Mouse (Mus musculus): ENCODE results near the gene Spint1. TPM values are rescaled to one million over a fixed set of nuclear protein-coding genes. Genes with fewer than 3 reads are reported as not detected.

Spint1 gene
- polyA plus RNA-seq, 1 experiment = 4.3 TPM

GRCm38 (mm10) chr2:119270643-119271331 is 33.6 kb downstream of the Spint1 start, which contains the start of gene Rhov:
Rhov (minus strand) TSS chr2:119271272.
- TF ChIP-seq POLR2A (IDR thresholded peaks at IDR 0.05; ENCODE audit: borderline replicate concordance, control insufficient read depth, low read depth, low read length) = peak; percentile 22; the same call in 1 of the 2 replicates
- TF ChIP-seq CTCF (IDR thresholded peaks at IDR 0.05; ENCODE audit: control insufficient read depth, insufficient read depth, low read length) = peak; percentile 21; the same call in 1 of the 2 replicates
- no peaks in the 10 kb centered on the region for H3K4me1 ChIP-seq (ENCODE audit: control insufficient read depth, insufficient read depth, low read length)
- WGBS = 3% methylated on average over 49 of the region's 49 CpGs
- H3K27ac ChIP-seq (ENCODE audit: control insufficient read depth, insufficient read depth, low read depth, low read length, poor library complexity) = peak within 1 kb of the TSS; percentile 56; the same call in 1 of the 2 replicates
- H3K4me3 ChIP-seq (replicated peaks; ENCODE audit: control insufficient read depth, low read depth, low read length) = peak within 1 kb of the TSS; percentile 60

GRCm38 (mm10) chr2:119274126-119274525 is 37.0 kb downstream of the Spint1 start:
- 78% methylated on average over 1 of the region's 1 CpGs for WGBS
- TF ChIP-seq POLR2A (IDR thresholded peaks at IDR 0.05; ENCODE audit: borderline replicate concordance, control insufficient read depth, low read depth, low read length) (no peak), CTCF (IDR thresholded peaks at IDR 0.05; ENCODE audit: control insufficient read depth, insufficient read depth, low read length) (no peak)
- no peak overlapping the region for H3K27ac ChIP-seq (ENCODE audit: control insufficient read depth, insufficient read depth, low read depth, low read length, poor library complexity)
- H3K4me1 ChIP-seq (ENCODE audit: control insufficient read depth, insufficient read depth, low read length) = no peaks in the 10 kb centered on the region
- H3K4me3 ChIP-seq (replicated peaks; ENCODE audit: control insufficient read depth, low read depth, low read length) = no peak overlapping the region

GRCm38 (mm10) chr2:119276926-119277325 is 39.8 kb downstream of the Spint1 start:
- Histone ChIP-seq H3K4me1 (ENCODE audit: control insufficient read depth, insufficient read depth, low read length) (no peaks in the 10 kb centered on the region), H3K4me3 (replicated peaks; ENCODE audit: control insufficient read depth, low read depth, low read length) (no peak overlapping the region), H3K27ac (ENCODE audit: control insufficient read depth, insufficient read depth, low read depth, low read length, poor library complexity) (no peak overlapping the region)
- WGBS = 72% methylated on average over 7 of the region's 7 CpGs
- TF ChIP-seq CTCF (IDR thresholded peaks at IDR 0.05; ENCODE audit: control insufficient read depth, insufficient read depth, low read length) = no peak
- no peak for TF ChIP-seq POLR2A (IDR thresholded peaks at IDR 0.05; ENCODE audit: borderline replicate concordance, control insufficient read depth, low read depth, low read length)

- WGBS = 87% methylated on average over 23 of the region's 23 CpGs
- Histone ChIP-seq H3K4me1 (ENCODE audit: control insufficient read depth, insufficient read depth, low read length) (no peaks in the 10 kb centered on the region; the same call in 1 of the 2 replicates), H3K27ac (ENCODE audit: control insufficient read depth, insufficient read depth, low read depth, low read length, poor library complexity) (no peak overlapping the region), H3K4me3 (replicated peaks; ENCODE audit: control insufficient read depth, low read depth, low read length) (no peak overlapping the region)
- TF ChIP-seq POLR2A (IDR thresholded peaks at IDR 0.05; ENCODE audit: borderline replicate concordance, control insufficient read depth, low read depth, low read length) (no peak), CTCF (IDR thresholded peaks at IDR 0.05; ENCODE audit: control insufficient read depth, insufficient read depth, low read length) (no peak)
Measured at GRCm38 (mm10) chr2:119277810-119278209, 40.6 kb downstream of the Spint1 start.

GRCm38 (mm10) chr2:119281899-119282565 is 44.9 kb downstream of the Spint1 start:
- Histone ChIP-seq H3K27ac (ENCODE audit: control insufficient read depth, insufficient read depth, low read depth, low read length, poor library complexity) (no peak overlapping the region), H3K4me1 (ENCODE audit: control insufficient read depth, insufficient read depth, low read length) (no peaks in the 10 kb centered on the region; the same call in 1 of the 2 replicates), H3K4me3 (replicated peaks; ENCODE audit: control insufficient read depth, low read depth, low read length) (no peak overlapping the region)
- no peak for TF ChIP-seq CTCF (IDR thresholded peaks at IDR 0.05; ENCODE audit: control insufficient read depth, insufficient read depth, low read length)
- 64% methylated on average over 7 of the region's 7 CpGs for WGBS

GRCm38 (mm10) chr2:119287372-119287771 is 50.2 kb downstream of the Spint1 start:
- no peak overlapping the region for H3K27ac ChIP-seq (ENCODE audit: control insufficient read depth, insufficient read depth, low read depth, low read length, poor library complexity)
- H3K4me1 ChIP-seq (ENCODE audit: control insufficient read depth, insufficient read depth, low read length) = peaks cover 1% of the 10 kb centered on the region; the same call in 1 of the 2 replicates
- WGBS = 91% methylated on average over 5 of the region's 5 CpGs
- H3K4me3 ChIP-seq (replicated peaks; ENCODE audit: control insufficient read depth, low read depth, low read length) = no peak overlapping the region
- TF ChIP-seq POLR2A (IDR thresholded peaks at IDR 0.05; ENCODE audit: borderline replicate concordance, control insufficient read depth, low read depth, low read length) = no peak

GRCm38 (mm10) chr2:119288270-119288882 is 51.2 kb downstream of the Spint1 start, which contains the start of gene Vps18:
Vps18 (plus strand) TSS chr2:119288740.
- peak; percentile 95 for TF ChIP-seq CTCF (IDR thresholded peaks at IDR 0.05; ENCODE audit: control insufficient read depth, insufficient read depth, low read length)
- TF ChIP-seq POLR2A (IDR thresholded peaks at IDR 0.05; ENCODE audit: borderline replicate concordance, control insufficient read depth, low read depth, low read length) = peak; percentile 81; the same call in 1 of the 2 replicates
- Histone ChIP-seq H3K4me1 (ENCODE audit: control insufficient read depth, insufficient read depth, low read length) (peaks cover 1% of the 10 kb centered on the region; the same call in 1 of the 2 replicates), H3K4me3 (replicated peaks; ENCODE audit: control insufficient read depth, low read depth, low read length) (peak within 1 kb of the TSS; percentile 88), H3K27ac (ENCODE audit: control insufficient read depth, insufficient read depth, low read depth, low read length, poor library complexity) (peak within 1 kb of the TSS; percentile 87)
- under 1% methylated on average over 31 of the region's 31 CpGs for WGBS

GRCm38 (mm10) chr2:119289014-119289416 is 51.9 kb downstream of the Spint1 start:
- WGBS = 0% methylated on average over 11 of the region's 11 CpGs
- Histone ChIP-seq H3K4me1 (ENCODE audit: control insufficient read depth, insufficient read depth, low read length) (peaks cover 1% of the 10 kb centered on the region; the same call in 1 of the 2 replicates), H3K4me3 (replicated peaks; ENCODE audit: control insufficient read depth, low read depth, low read length) (peak overlapping the region; percentile 88), H3K27ac (ENCODE audit: control insufficient read depth, insufficient read depth, low read depth, low read length, poor library complexity) (peak overlapping the region; percentile 87)
- no peak for TF ChIP-seq POLR2A (IDR thresholded peaks at IDR 0.05; ENCODE audit: borderline replicate concordance, control insufficient read depth, low read depth, low read length)
- TF ChIP-seq CTCF (IDR thresholded peaks at IDR 0.05; ENCODE audit: control insufficient read depth, insufficient read depth, low read length) = no peak

Data from bone marrow, adult 2 months (tissue).